Mouse (Mus musculus): Measurements from ENCODE around the gene Llgl2. TPM values are rescaled to one million over a fixed set of nuclear protein-coding genes. Genes with fewer than 3 reads are reported as not detected.
"Not testable (repeated sequence)": the region's sequence is repeated elsewhere in the genome, so short reads cannot be mapped to it uniquely, and the experiment has no call there.

Gene Llgl2
- polyA plus RNA-seq, 1 experiment, result 68.6 TPM

GRCm38 (mm10) chr11:115843141-115843890 lies 19.5 kb downstream of the Llgl2 start:
- Histone ChIP-seq H3K4me1 (replicated peaks; ENCODE audit: control insufficient read depth, insufficient read depth, low read length) (no peaks in the 10 kb centered on the region), H3K27ac (ENCODE audit: control insufficient read depth, insufficient read depth, low read length) (no peak overlapping the region), H3K27me3 (ENCODE audit: control insufficient read depth, insufficient read depth, low read length) (no peaks in the 10 kb centered on the region), H3K4me3 (ENCODE audit: control insufficient read depth, insufficient read depth, low read length) (no peak overlapping the region), H3K36me3 (ENCODE audit: control insufficient read depth, insufficient read depth, low read length) (peaks cover 17% of the 10 kb centered on the region)
- 98% methylated on average over 11 of the region's 14 CpGs for WGBS
- no peak for DNase-seq
- TF ChIP-seq CTCF (IDR thresholded peaks at IDR 0.05; ENCODE audit: borderline replicate concordance, control insufficient read depth, extremely low read depth, insufficient read depth, low read length, poor library complexity) (no peak), POLR2A (IDR thresholded peaks at IDR 0.05; ENCODE audit: control insufficient read depth, extremely low read depth, insufficient read depth, low read length, poor library complexity) (no peak)

DNA sequence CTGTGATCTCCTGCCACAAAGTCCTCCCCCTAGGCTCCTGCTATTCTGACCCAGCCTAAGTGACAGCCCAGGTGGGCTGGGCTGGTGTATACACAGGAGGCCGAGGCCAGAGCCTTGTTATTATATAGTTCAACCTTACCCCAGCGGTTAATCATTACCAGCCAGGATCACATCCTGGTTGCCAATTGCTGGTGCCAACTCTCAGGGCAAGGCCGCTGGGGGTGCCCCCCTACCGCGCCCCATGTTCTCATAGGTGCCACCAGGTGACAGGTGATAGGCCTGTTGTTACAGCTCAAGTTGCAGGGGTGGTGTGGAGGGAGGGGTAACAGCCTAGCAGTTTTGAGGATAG lies 20.0 kb downstream of the Llgl2 start:
- no peak for DNase-seq
- no peak for TF ChIP-seq CTCF (IDR thresholded peaks at IDR 0.05; ENCODE audit: borderline replicate concordance, control insufficient read depth, extremely low read depth, insufficient read depth, low read length, poor library complexity)
- TF ChIP-seq POLR2A (IDR thresholded peaks at IDR 0.05; ENCODE audit: control insufficient read depth, extremely low read depth, insufficient read depth, low read length, poor library complexity), result no peak
- H3K27ac ChIP-seq (ENCODE audit: control insufficient read depth, insufficient read depth, low read length), result no peak overlapping the region
- no peaks in the 10 kb centered on the region for H3K27me3 ChIP-seq (ENCODE audit: control insufficient read depth, insufficient read depth, low read length)
- H3K4me3 ChIP-seq (ENCODE audit: control insufficient read depth, insufficient read depth, low read length), result no peak overlapping the region
- H3K4me1 ChIP-seq (replicated peaks; ENCODE audit: control insufficient read depth, insufficient read depth, low read length), result no peaks in the 10 kb centered on the region
- WGBS, result 97% methylated on average over 5 of the region's 5 CpGs
- H3K36me3 ChIP-seq (ENCODE audit: control insufficient read depth, insufficient read depth, low read length), result peaks cover 17% of the 10 kb centered on the region

DNA sequence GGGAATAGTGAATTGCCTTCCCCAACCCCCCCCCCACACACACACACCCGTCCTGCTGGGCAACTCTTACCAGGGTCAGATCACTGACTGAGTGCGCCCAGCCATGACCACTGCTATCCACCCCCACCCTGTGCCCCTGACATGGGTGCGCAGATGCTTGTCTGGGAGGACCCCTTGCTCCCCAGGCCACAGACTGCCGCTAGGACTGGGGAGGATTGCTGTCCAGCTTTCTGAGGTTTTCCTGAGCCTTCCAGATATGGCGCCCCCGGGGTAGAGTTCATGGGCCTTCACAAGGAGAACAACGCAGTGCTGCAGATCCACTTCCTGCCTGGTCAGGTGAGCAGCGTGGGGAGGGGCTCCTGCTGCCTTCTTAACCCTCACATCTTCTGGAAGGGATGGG lies 20.4 kb downstream of the Llgl2 start:
- peaks cover 17% of the 10 kb centered on the region for H3K36me3 ChIP-seq (ENCODE audit: control insufficient read depth, insufficient read depth, low read length)
- no peak for DNase-seq

DNA sequence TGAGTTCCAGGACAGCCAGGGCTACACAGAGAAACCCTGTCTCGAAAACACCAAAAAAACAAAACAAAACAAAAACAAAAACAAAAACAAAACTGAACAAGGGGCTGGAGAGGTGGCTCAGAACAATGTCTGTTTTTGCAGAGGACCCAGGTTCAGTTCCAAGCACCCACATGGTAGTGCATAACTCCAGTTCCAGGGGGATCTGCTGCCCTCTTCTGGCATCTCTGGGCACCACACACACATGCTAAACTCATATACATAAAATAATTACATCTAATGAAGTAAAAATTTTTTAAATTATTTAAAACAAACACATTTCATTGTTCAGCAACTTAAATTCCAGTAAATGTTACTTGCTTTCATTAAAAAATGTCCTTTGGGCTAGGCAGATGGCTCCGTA lies 22.0 kb downstream of the Llgl2 start:
- Histone ChIP-seq H3K27ac (ENCODE audit: control insufficient read depth, insufficient read depth, low read length) (no peak overlapping the region), H3K36me3 (ENCODE audit: control insufficient read depth, insufficient read depth, low read length) (peaks cover 26% of the 10 kb centered on the region), H3K4me3 (ENCODE audit: control insufficient read depth, insufficient read depth, low read length) (no peak overlapping the region), H3K27me3 (ENCODE audit: control insufficient read depth, insufficient read depth, low read length) (no peaks in the 10 kb centered on the region), H3K4me1 (replicated peaks; ENCODE audit: control insufficient read depth, insufficient read depth, low read length) (no peaks in the 10 kb centered on the region)
- TF ChIP-seq POLR2A (IDR thresholded peaks at IDR 0.05; ENCODE audit: control insufficient read depth, extremely low read depth, insufficient read depth, low read length, poor library complexity), result no peak
- TF ChIP-seq CTCF (IDR thresholded peaks at IDR 0.05; ENCODE audit: borderline replicate concordance, control insufficient read depth, extremely low read depth, insufficient read depth, low read length, poor library complexity), result no peak
- DNase-seq, result no peak
- 93% methylated on average over 2 of the region's 2 CpGs for WGBS

More for the DNA sequence above, 20.4 kb downstream of the Llgl2 start:
- Histone ChIP-seq H3K4me1 (replicated peaks; ENCODE audit: control insufficient read depth, insufficient read depth, low read length) (no peaks in the 10 kb centered on the region), H3K27me3 (ENCODE audit: control insufficient read depth, insufficient read depth, low read length) (no peaks in the 10 kb centered on the region), H3K4me3 (ENCODE audit: control insufficient read depth, insufficient read depth, low read length) (no peak overlapping the region), H3K27ac (ENCODE audit: control insufficient read depth, insufficient read depth, low read length) (no peak overlapping the region)
- 83% methylated on average over 8 of the region's 8 CpGs for WGBS
- TF ChIP-seq POLR2A (IDR thresholded peaks at IDR 0.05; ENCODE audit: control insufficient read depth, extremely low read depth, insufficient read depth, low read length, poor library complexity), result no peak
- TF ChIP-seq CTCF (IDR thresholded peaks at IDR 0.05; ENCODE audit: borderline replicate concordance, control insufficient read depth, extremely low read depth, insufficient read depth, low read length, poor library complexity), result no peak

- peaks cover 14% of the 10 kb centered on the region; the same call in 1 of the 2 replicates for H3K27me3 ChIP-seq (ENCODE audit: control insufficient read depth, insufficient read depth, low read length)
- H3K4me3 ChIP-seq (ENCODE audit: control insufficient read depth, insufficient read depth, low read length), result no peak overlapping the region
- WGBS, result 95% methylated on average over 6 of the region's 6 CpGs
- peaks cover 21% of the 10 kb centered on the region for H3K36me3 ChIP-seq (ENCODE audit: control insufficient read depth, insufficient read depth, low read length)
- H3K27ac ChIP-seq (ENCODE audit: control insufficient read depth, insufficient read depth, low read length), result no peak overlapping the region
- DNase-seq, result no peak
- peaks cover 9% of the 10 kb centered on the region; the same call in 1 of the 2 replicates for H3K4me1 ChIP-seq (replicated peaks; ENCODE audit: control insufficient read depth, insufficient read depth, low read length)
- TF ChIP-seq CTCF (IDR thresholded peaks at IDR 0.05; ENCODE audit: borderline replicate concordance, control insufficient read depth, extremely low read depth, insufficient read depth, low read length, poor library complexity) (no peak), POLR2A (IDR thresholded peaks at IDR 0.05; ENCODE audit: control insufficient read depth, extremely low read depth, insufficient read depth, low read length, poor library complexity) (no peak)
Observed at GRCm38 (mm10) chr11:115854674-115855073, 30.8 kb downstream of the Llgl2 start.

DNA sequence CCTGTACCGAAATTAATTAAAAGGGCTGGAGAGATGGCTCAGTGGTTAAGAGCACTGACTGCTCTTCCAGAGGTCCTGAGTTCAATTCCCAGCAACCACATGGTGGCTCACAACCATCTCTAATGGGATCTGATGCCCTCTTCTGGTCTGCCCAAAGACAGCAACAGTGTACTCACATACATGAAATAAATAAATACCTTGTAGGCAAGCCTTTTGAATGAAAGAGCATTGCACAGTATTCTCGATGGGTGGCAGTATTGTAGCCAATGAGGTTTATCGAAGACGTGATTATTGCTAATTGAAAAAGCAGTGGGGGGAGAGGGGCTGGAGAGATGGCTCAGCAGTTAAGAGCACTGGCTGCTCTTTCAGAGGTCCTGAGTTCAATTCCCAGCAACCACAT lies 33.3 kb downstream of the Llgl2 start:
- DNase-seq; H3K27ac ChIP-seq (ENCODE audit: control insufficient read depth, insufficient read depth, low read length); H3K36me3 ChIP-seq (ENCODE audit: control insufficient read depth, insufficient read depth, low read length); H3K4me1 ChIP-seq (replicated peaks; ENCODE audit: control insufficient read depth, insufficient read depth, low read length); H3K4me3 ChIP-seq (ENCODE audit: control insufficient read depth, insufficient read depth, low read length): not testable (repeated sequence)
- WGBS, result 96% methylated on average over 4 of the region's 4 CpGs
- peaks cover 14% of the 10 kb centered on the region; the same call in 1 of the 2 replicates for H3K27me3 ChIP-seq (ENCODE audit: control insufficient read depth, insufficient read depth, low read length)

GRCm38 (mm10) chr11:115857936-115858335 lies 34.1 kb downstream of the Llgl2 start:
- DNase-seq, result no peak
- Histone ChIP-seq H3K36me3 (ENCODE audit: control insufficient read depth, insufficient read depth, low read length) (no peaks in the 10 kb centered on the region), H3K27me3 (ENCODE audit: control insufficient read depth, insufficient read depth, low read length) (peaks cover 14% of the 10 kb centered on the region; the same call in 1 of the 2 replicates), H3K4me1 (replicated peaks; ENCODE audit: control insufficient read depth, insufficient read depth, low read length) (peaks cover 9% of the 10 kb centered on the region; the same call in 1 of the 2 replicates), H3K27ac (ENCODE audit: control insufficient read depth, insufficient read depth, low read length) (no peak overlapping the region), H3K4me3 (ENCODE audit: control insufficient read depth, insufficient read depth, low read length) (no peak overlapping the region)
- WGBS, result 79% methylated on average over 13 of the region's 13 CpGs
- TF ChIP-seq POLR2A (IDR thresholded peaks at IDR 0.05; ENCODE audit: control insufficient read depth, extremely low read depth, insufficient read depth, low read length, poor library complexity), result no peak
- TF ChIP-seq CTCF (IDR thresholded peaks at IDR 0.05; ENCODE audit: borderline replicate concordance, control insufficient read depth, extremely low read depth, insufficient read depth, low read length, poor library complexity), result no peak
